Comparison of ENCODE assay signal across 13 mouse cellular contexts in the genomic region with DNA sequence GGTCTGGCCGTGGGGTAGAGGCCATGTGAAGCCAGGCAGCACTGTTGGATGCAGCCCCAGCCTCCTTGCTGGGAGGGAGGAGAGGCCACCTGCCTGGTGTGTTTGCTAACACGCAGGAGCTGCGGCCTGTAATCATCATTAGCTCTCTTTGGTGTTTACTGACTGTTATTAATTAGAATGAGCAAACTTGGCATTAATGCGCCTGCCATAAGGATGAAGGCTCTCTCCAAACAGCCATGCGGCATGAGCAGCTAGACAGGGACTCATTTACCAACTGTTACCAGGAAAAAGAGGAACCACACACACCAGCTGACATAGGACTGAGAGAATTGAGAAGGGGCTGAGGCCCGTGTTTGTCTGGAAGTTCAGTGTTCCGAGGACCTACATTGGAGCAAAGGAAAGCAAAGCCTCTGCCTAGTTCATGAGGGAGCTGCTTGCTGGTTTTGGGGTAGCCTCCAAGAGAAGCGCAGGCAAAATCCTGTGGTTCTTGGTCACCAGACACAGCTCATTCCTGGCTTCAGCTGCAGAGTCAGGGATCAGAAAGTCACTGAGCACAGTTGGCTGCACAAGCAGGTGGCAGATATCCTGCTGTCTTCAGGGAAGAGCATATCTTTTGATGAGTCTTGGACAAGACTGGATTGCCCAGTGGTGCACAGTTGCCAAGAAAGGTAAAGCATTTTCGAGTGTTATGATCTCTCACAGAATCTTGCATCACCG.
DNase-seq lines count a peak whose midpoint lies in the region; ATAC-seq and TF ChIP-seq lines count a peak whose summit lies in the region.
"Had no signal": no experiment of that assay in that cellular context is flagged by ENCODE, and none has a peak within 500 bp of the region (broad histone marks: within the 10 kb centered on the region; RNA-seq: fewer than 3 reads in every experiment).

No protein-coding gene starts in this region.

- no peak overlapping the region for H3K27ac ChIP-seq in forebrain, postnatal 0 days (ENCODE audit: low read depth, low read length)
- H3K27ac ChIP-seq: heart, embryonic 10.5 days had no signal

- H3K9me3 ChIP-seq in forebrain, postnatal 0 days (ENCODE audit: low read length): no peaks in the 10 kb centered on the region
- H3K9me3 ChIP-seq: heart, embryonic 10.5 days had no signal

- H3K4me2 ChIP-seq in forebrain, postnatal 0 days (ENCODE audit: low read depth): no peak overlapping the region
- H3K4me2 ChIP-seq: liver, embryonic 11.5 days had no signal

- no peaks in the 10 kb centered on the region for H3K36me3 ChIP-seq in forebrain, postnatal 0 days (ENCODE audit: insufficient read depth)
- H3K36me3 ChIP-seq: heart, embryonic 10.5 days had no signal

- peak; percentile 39 for DNase-seq in layer of hippocampus, adult 11-12 months (ENCODE audit: low spot score)
- no peak for DNase-seq in layer of hippocampus, postnatal 25 days (ENCODE audit: extremely low spot score in 1 of 2, low spot score in 1 of 2)
- DNase-seq in cerebellum, adult 8-10 months: peak; percentile 78
- peak; percentile 72 for DNase-seq in forebrain, postnatal 0 days
- DNase-seq in layer of hippocampus, postnatal 14 days (ENCODE audit: low spot score in 2 of 2): peak; percentile 50 to 88
- no peak for DNase-seq in c-Kit-positive CD71-positive TER-119-positive erythroid progenitor cells, embryonic 14.5 days (ENCODE audit: low spot score)
- no peak for DNase-seq in kidney, postnatal 25 days
- DNase-seq in left cerebral cortex, adult 11 months (ENCODE audit: low spot score): no peak
- DNase-seq: adrenal gland, adult 2 months; kidney, postnatal 4 days; thymus, adult 18-20 months had no signal

- H3K4me1 ChIP-seq in forebrain, postnatal 0 days (ENCODE audit: insufficient read depth): no peaks in the 10 kb centered on the region
- H3K4me1 ChIP-seq: heart, embryonic 10.5 days had no signal

- peaks cover 2% of the 10 kb centered on the region; the same call in 1 of the 2 replicates for H3K27me3 ChIP-seq in forebrain, postnatal 0 days (ENCODE audit: insufficient read depth, low read length)

- no peak overlapping the region for H3K4me3 ChIP-seq in forebrain, postnatal 0 days (ENCODE audit: low read depth, low read length)
- H3K4me3 ChIP-seq: heart, embryonic 10.5 days had no signal

- no peak overlapping the region for H3K9ac ChIP-seq in forebrain, postnatal 0 days

- 41% methylated on average over 10 of the region's 10 CpGs for WGBS in forebrain, postnatal 0 days

- no peak for TF ChIP-seq CTCF in forebrain, postnatal 0 days (IDR thresholded peaks at IDR 0.05; ENCODE audit: low read depth)

- peak; percentile 53 for ATAC-seq in forebrain, postnatal 0 days

Comparison
In these comparisons a context has a peak if more than half of its experiments do, and no peak if none do; other contexts are left out.
1. DNase-seq: peak in layer of hippocampus, adult 11-12 months (single experiment), cerebellum, adult 8-10 months (single experiment), forebrain, postnatal 0 days (single experiment) and layer of hippocampus, postnatal 14 days (2 of 2); none in layer of hippocampus, postnatal 25 days (0 of 2), c-Kit-positive CD71-positive TER-119-positive erythroid progenitor cells, embryonic 14.5 days (single experiment), kidney, postnatal 25 days (0 of 2) and left cerebral cortex, adult 11 months (single experiment).